Mouse (Mus musculus): ENCODE results near the gene Ift80.

DNA sequence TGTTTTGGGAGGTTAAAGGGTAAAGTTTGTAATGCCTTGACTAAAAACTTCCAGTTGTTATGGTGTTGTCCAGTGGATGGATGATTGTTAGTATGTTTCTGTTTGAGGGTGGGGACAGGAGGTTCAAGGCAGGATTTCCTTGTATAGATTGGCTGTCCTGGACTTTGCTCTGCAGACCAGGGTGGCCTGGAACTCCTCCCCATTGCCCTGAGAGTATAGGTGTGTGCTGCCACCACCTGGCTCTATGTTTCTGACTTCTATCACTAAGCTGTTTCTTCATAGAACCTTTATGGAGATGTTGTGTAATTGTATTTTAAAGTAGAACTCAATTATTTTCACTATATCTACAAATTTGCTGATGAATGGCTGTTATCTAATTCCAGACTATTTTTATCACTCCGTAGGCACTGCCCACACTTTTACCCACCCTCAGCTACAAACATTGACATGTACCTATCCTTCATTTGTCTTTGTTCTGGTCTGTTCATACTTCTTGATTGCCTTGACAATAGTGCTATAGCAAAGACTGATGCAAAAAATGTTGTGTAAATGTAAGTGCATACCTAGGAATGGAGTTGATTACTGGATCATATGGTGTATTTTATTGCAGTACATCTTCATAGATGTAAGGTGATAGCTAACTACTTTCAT lies 21.9 kb upstream of the Ift80 start:
- TF ChIP-seq CTCF (IDR thresholded peaks at IDR 0.05; ENCODE audit: extremely low read depth, insufficient read depth, low read length) (no peak), POLR2A (IDR thresholded peaks at IDR 0.05; ENCODE audit: extremely low read depth, insufficient read depth, low read length) (no peak)
